Mouse (Mus musculus) kidney, embryonic 14.5 days (tissue): ENCODE measurements at regions not wholly inside any gene's neighbourhood (a gene's known extent, or its start where the extent isn't known, plus 50 kb on each side); places are given as distances from the start of the nearest gene placed in this dataset.

Experiments
- ATAC-seq: fragments of 200-750 bp; cut with Nextera tagmentation; 2 replicates; pipeline ENCODE4 v1.8.0; 2017; ENCODE audit warnings: moderate number of reproducible peaks, mild to moderate bottlenecking, moderate TSS enrichment, moderate library complexity; ENCODE audit not compliant: low FRiP score, low TSS enrichment
- H3K27ac ChIP-seq: fragments of 300-500 bp; sonication (generic); 2 replicates; pipeline ENCODE4 v1.5.1; 2014; ENCODE audit warnings: low read depth, mild to moderate bottlenecking, low read length, moderate library complexity, mixed read lengths
- H3K27me3 ChIP-seq: fragments of 300-500 bp; sonication (generic); 2 replicates; pipeline ENCODE4 v1.6.1; 2014; ENCODE audit warnings: mild to moderate bottlenecking, low read length; ENCODE audit not compliant: control insufficient read depth, insufficient read depth
- H3K36me3 ChIP-seq: fragments of 300-500 bp; sonication (generic); 2 replicates; pipeline ENCODE4 v1.6.1; 2014; ENCODE audit warnings: low read length, mixed read lengths; ENCODE audit not compliant: control insufficient read depth, insufficient read depth
- H3K4me1 ChIP-seq: fragments of 300-500 bp; sonication (generic); 2 replicates; pipeline ENCODE4 v1.6.1; 2014; ENCODE audit warnings: low read length, mixed read lengths; ENCODE audit not compliant: control insufficient read depth, insufficient read depth
- H3K4me2 ChIP-seq: fragments of 300-500 bp; sonication (generic); replicated peaks from 2 replicates; pipeline ENCODE4 v1.6.1; 2014; ENCODE audit warnings: low read depth, mild to moderate bottlenecking, low read length
- H3K4me3 ChIP-seq: fragments of 300-500 bp; sonication (generic); 2 replicates; pipeline ENCODE4 v1.5.1; 2014; ENCODE audit warnings: mild to moderate bottlenecking, low read length
- H3K9ac ChIP-seq: fragments of 300-500 bp; sonication (generic); 2 replicates; pipeline ENCODE4 v1.6.1; 2014; ENCODE audit warnings: low read depth, mild to moderate bottlenecking, low read length, moderate library complexity
- H3K9me3 ChIP-seq: fragments of 300-500 bp; sonication (generic); 2 replicates; pipeline ENCODE4 v1.6.1; 2016; ENCODE audit warnings: low read length; ENCODE audit not compliant: control insufficient read depth
- WGBS: fragments of 180-500 bp; shearing (Covaris S2); extraction: QIAGEN DNeasy Blood & Tissue Kit; methylation state at CpG from one replicate; pipeline ENCODE4 v1.1.7; 2014; 5-methylcytosine and 5-hydroxymethylcytosine counted together

GRCm38 (mm10) chr7:66593619-66594018 is 95.8 kb downstream of the Asb7 start:
- no peak overlapping the region for H3K27ac ChIP-seq
- no peak for ATAC-seq
- 87% methylated on average over 3 of the region's 3 CpGs for WGBS
- no peaks in the 10 kb centered on the region for H3K4me1 ChIP-seq
- H3K36me3 ChIP-seq = no peaks in the 10 kb centered on the region
- H3K9ac ChIP-seq = no peak overlapping the region
- no peaks in the 10 kb centered on the region for H3K27me3 ChIP-seq
- H3K9me3 ChIP-seq = 0 out of 2 replicates have a peak, but pooled peaks cover 3% of the 10 kb centered on the region
- H3K4me2 ChIP-seq = no peak overlapping the region
- no peak overlapping the region for H3K4me3 ChIP-seq

GRCm38 (mm10) chr7:66591594-66592290 is 97.7 kb downstream of the Asb7 start:
- H3K4me1 ChIP-seq = no peaks in the 10 kb centered on the region
- H3K36me3 ChIP-seq = no peaks in the 10 kb centered on the region
- H3K9ac ChIP-seq = no peak overlapping the region
- 0 out of 2 replicates have a peak, but pooled peaks cover 3% of the 10 kb centered on the region for H3K9me3 ChIP-seq
- no peak for ATAC-seq
- H3K27ac ChIP-seq = no peak overlapping the region
- H3K27me3 ChIP-seq = no peaks in the 10 kb centered on the region
- H3K4me3 ChIP-seq = no peak overlapping the region
- no peak overlapping the region for H3K4me2 ChIP-seq
- 81% methylated on average over 10 of the region's 10 CpGs for WGBS

- no peak for ATAC-seq
- no peak overlapping the region for H3K4me3 ChIP-seq
- no peak overlapping the region for H3K4me2 ChIP-seq
- H3K36me3 ChIP-seq = no peaks in the 10 kb centered on the region
- no peak overlapping the region for H3K27ac ChIP-seq
- WGBS = 83% methylated on average over 1 of the region's 1 CpGs
- no peaks in the 10 kb centered on the region for H3K27me3 ChIP-seq
- H3K9me3 ChIP-seq = 0 out of 2 replicates have a peak, but pooled peaks cover 3% of the 10 kb centered on the region
- no peaks in the 10 kb centered on the region for H3K4me1 ChIP-seq
- H3K9ac ChIP-seq = no peak overlapping the region
These were observed 102.9 kb downstream of the Asb7 start for GRCm38 (mm10) chr7:66586511-66586910.

GRCm38 (mm10) chr7:66580687-66581151 is 108.7 kb downstream of the Asb7 start:
- H3K36me3 ChIP-seq = no peaks in the 10 kb centered on the region
- no peak overlapping the region for H3K4me2 ChIP-seq
- no peak overlapping the region for H3K4me3 ChIP-seq
- no peak overlapping the region for H3K27ac ChIP-seq
- H3K9me3 ChIP-seq = no peaks in the 10 kb centered on the region
- H3K9ac ChIP-seq = no peak overlapping the region
- WGBS = 18% methylated on average over 2 of the region's 2 CpGs
- no peaks in the 10 kb centered on the region for H3K4me1 ChIP-seq
- no peaks in the 10 kb centered on the region for H3K27me3 ChIP-seq
- ATAC-seq = no peak

GRCm38 (mm10) chr7:66576261-66576660 is 113.1 kb downstream of the Asb7 start:
- H3K4me2 ChIP-seq = no peak overlapping the region
- no peaks in the 10 kb centered on the region for H3K36me3 ChIP-seq
- H3K27me3 ChIP-seq = no peaks in the 10 kb centered on the region
- no peak for ATAC-seq
- no peak overlapping the region for H3K27ac ChIP-seq
- no peak overlapping the region for H3K9ac ChIP-seq
- H3K4me3 ChIP-seq = no peak overlapping the region
- no peaks in the 10 kb centered on the region for H3K9me3 ChIP-seq
- 84% methylated on average over 7 of the region's 7 CpGs for WGBS
- no peaks in the 10 kb centered on the region for H3K4me1 ChIP-seq

GRCm38 (mm10) chr7:66571451-66571850 is 117.9 kb downstream of the Asb7 start:
- 62% methylated on average over 5 of the region's 5 CpGs for WGBS

GRCm38 (mm10) chr7:66547694-66548093 is 120.4 kb upstream of the Aldh1a3 start:
- Histone ChIP-seq H3K4me1 (peaks cover 16% of the 10 kb centered on the region; the same call in 1 of the 2 replicates), H3K9ac (no peak overlapping the region), H3K36me3 (no peaks in the 10 kb centered on the region), H3K27ac (no peak overlapping the region), H3K9me3 (no peaks in the 10 kb centered on the region), H3K4me2 (no peak overlapping the region), H3K27me3 (no peaks in the 10 kb centered on the region), H3K4me3 (no peak overlapping the region)
- WGBS = 84% methylated on average over 11 of the region's 11 CpGs
- ATAC-seq = no peak

More at GRCm38 (mm10) chr7:66571451-66571850, 117.9 kb downstream of the Asb7 start:
- ATAC-seq = no peak
- no peak overlapping the region for H3K9ac ChIP-seq
- no peaks in the 10 kb centered on the region for H3K36me3 ChIP-seq
- no peak overlapping the region for H3K4me2 ChIP-seq
- no peak overlapping the region for H3K27ac ChIP-seq
- H3K9me3 ChIP-seq = no peaks in the 10 kb centered on the region
- no peaks in the 10 kb centered on the region for H3K27me3 ChIP-seq
- H3K4me1 ChIP-seq = no peaks in the 10 kb centered on the region
- H3K4me3 ChIP-seq = no peak overlapping the region

GRCm38 (mm10) chr7:66545184-66545583 is 117.9 kb upstream of the Aldh1a3 start:
- 39% methylated on average over 9 of the region's 9 CpGs for WGBS
- peak; percentile 60; the same call in 1 of the 2 replicates for ATAC-seq
- Histone ChIP-seq H3K27me3 (no peaks in the 10 kb centered on the region), H3K9me3 (no peaks in the 10 kb centered on the region), H3K36me3 (no peaks in the 10 kb centered on the region), H3K27ac (no peak overlapping the region), H3K4me2 (no peak overlapping the region), H3K9ac (no peak overlapping the region), H3K4me1 (peaks cover 16% of the 10 kb centered on the region; the same call in 1 of the 2 replicates), H3K4me3 (no peak overlapping the region)

- ATAC-seq = no peak
- Histone ChIP-seq H3K9me3 (no peaks in the 10 kb centered on the region), H3K9ac (no peak overlapping the region), H3K4me2 (no peak overlapping the region), H3K36me3 (no peaks in the 10 kb centered on the region), H3K4me1 (peaks cover 16% of the 10 kb centered on the region; the same call in 1 of the 2 replicates), H3K4me3 (no peak overlapping the region), H3K27me3 (no peaks in the 10 kb centered on the region), H3K27ac (no peak overlapping the region)
- 80% methylated on average over 11 of the region's 11 CpGs for WGBS
These were observed 117.2 kb upstream of the Aldh1a3 start for GRCm38 (mm10) chr7:66544352-66545053.
